Mouse (Mus musculus) testis, adult 2 months (tissue): ENCODE data around the gene Lamtor4. TPM values are rescaled to one million over a fixed set of nuclear protein-coding genes. Genes with fewer than 3 reads are reported as not detected.
"Not testable (repeated sequence)": the region's sequence is repeated elsewhere in the genome, so short reads cannot be mapped to it uniquely, and the experiment has no call there.

ENCODE experiments used
- H3K27ac ChIP-seq: fragments of 200-500 bp; 2 replicates; pipeline ENCODE4 v1.5.1; 2012; ENCODE audit warnings: low read depth, low read length; ENCODE audit not compliant: control insufficient read depth, insufficient read depth
- H3K27me3 ChIP-seq: fragments of 200-500 bp; 2 replicates; pipeline ENCODE4 v1.6.1; 2012; ENCODE audit warnings: mild to moderate bottlenecking, low read length, moderate library complexity; ENCODE audit not compliant: control insufficient read depth, insufficient read depth
- H3K36me3 ChIP-seq: fragments of 200-500 bp; 2 replicates; pipeline ENCODE4 v1.6.1; 2012; ENCODE audit warnings: mild to moderate bottlenecking, low read length; ENCODE audit not compliant: control insufficient read depth, insufficient read depth
- H3K4me1 ChIP-seq: fragments of 200-500 bp; 2 replicates; pipeline ENCODE4 v1.6.1; 2012; ENCODE audit warnings: low read length; ENCODE audit not compliant: control insufficient read depth, insufficient read depth
- H3K4me3 ChIP-seq: fragments of 200-500 bp; 2 replicates; pipeline ENCODE4 v1.5.1; 2012; ENCODE audit warnings: low read depth, mild to moderate bottlenecking, low read length, moderate library complexity, mixed read lengths; ENCODE audit not compliant: control insufficient read depth
- CTCF ChIP-seq: fragments of 200-500 bp; IDR thresholded peaks from 2 replicates; pipeline ENCODE4 v1.5.1; 2012; ENCODE audit warnings: low read depth, mild to moderate bottlenecking, inconsistent platforms, low read length, moderate library complexity; ENCODE audit not compliant: control insufficient read depth, insufficient read depth, insufficient replicate concordance
- POLR2A ChIP-seq: fragments of 200-500 bp; IDR thresholded peaks from 2 replicates; pipeline ENCODE4 v1.6.1; 2012; ENCODE audit warnings: low read depth, mild to moderate bottlenecking, inconsistent platforms, low read length, moderate library complexity; ENCODE audit not compliant: control insufficient read depth
- polyA plus RNA-seq: library from polyadenylated mRNA; depleted of rRNA; stranded (reverse); fragments of >200 nt; gene quantifications from 2 replicates; pipeline ENCODE4 v1.2.3, GENCODE M21; 2012; rRNA removed

Lamtor4 gene
- 23.2 and 28.3 TPM in 2 replicates for polyA plus RNA-seq

GRCm38 (mm10) chr5:138255353-138256093 is at the start of gene Lamtor4:
Gene Lamtor4 (plus strand): TSS chr5:138255482.
- TF ChIP-seq POLR2A (peak; percentile 73), CTCF (peak; percentile 19; the same call in 1 of the 2 replicates)
- peak within 1 kb of the TSS; percentile 95 for H3K4me3 ChIP-seq
- no peaks in the 10 kb centered on the region for H3K36me3 ChIP-seq
- H3K27me3 ChIP-seq = no peaks in the 10 kb centered on the region
- H3K4me1 ChIP-seq = peaks cover 6% of the 10 kb centered on the region
- H3K27ac ChIP-seq = peak within 1 kb of the TSS; percentile 74

GRCm38 (mm10) chr5:138207253-138207652 is 48.0 kb upstream of the Lamtor4 start:
- H3K4me3 ChIP-seq = no peak overlapping the region
- no peaks in the 10 kb centered on the region for H3K36me3 ChIP-seq
- TF ChIP-seq POLR2A (no peak), CTCF (no peak)
- H3K27ac ChIP-seq = no peak overlapping the region
- H3K27me3 ChIP-seq = no peaks in the 10 kb centered on the region
- no peaks in the 10 kb centered on the region for H3K4me1 ChIP-seq

- no peak overlapping the region for H3K4me3 ChIP-seq
- no peaks in the 10 kb centered on the region for H3K36me3 ChIP-seq
- H3K27me3 ChIP-seq = no peaks in the 10 kb centered on the region
- H3K27ac ChIP-seq = no peak overlapping the region
- no peaks in the 10 kb centered on the region for H3K4me1 ChIP-seq
- TF ChIP-seq CTCF = no peak
- TF ChIP-seq POLR2A = no peak
These were observed 47.4 kb upstream of the Lamtor4 start for GRCm38 (mm10) chr5:138207873-138208272.

DNA sequence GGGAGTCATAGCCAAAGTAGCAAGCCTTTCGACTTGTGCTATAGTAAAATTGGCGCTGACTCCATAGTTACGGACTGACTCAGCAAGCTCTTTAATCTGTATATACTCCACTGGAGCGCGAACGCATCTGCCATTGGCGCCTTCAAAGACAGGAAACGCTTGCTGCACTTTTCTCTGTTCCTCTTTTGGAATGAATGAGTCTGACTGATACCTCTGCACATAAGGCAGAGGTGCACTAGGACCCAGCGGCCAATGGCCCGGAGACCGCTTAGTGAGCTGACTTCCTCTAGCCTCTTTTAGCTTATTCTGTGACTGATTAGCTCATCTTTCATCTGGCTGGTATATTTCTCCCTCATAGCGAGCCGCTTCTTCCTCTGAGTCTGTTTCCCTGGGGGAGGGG is 38.6 kb upstream of the Lamtor4 start:
- H3K4me3 ChIP-seq, H3K36me3 ChIP-seq, H3K4me1 ChIP-seq, H3K27ac ChIP-seq, H3K27me3 ChIP-seq: not testable (repeated sequence)

DNA sequence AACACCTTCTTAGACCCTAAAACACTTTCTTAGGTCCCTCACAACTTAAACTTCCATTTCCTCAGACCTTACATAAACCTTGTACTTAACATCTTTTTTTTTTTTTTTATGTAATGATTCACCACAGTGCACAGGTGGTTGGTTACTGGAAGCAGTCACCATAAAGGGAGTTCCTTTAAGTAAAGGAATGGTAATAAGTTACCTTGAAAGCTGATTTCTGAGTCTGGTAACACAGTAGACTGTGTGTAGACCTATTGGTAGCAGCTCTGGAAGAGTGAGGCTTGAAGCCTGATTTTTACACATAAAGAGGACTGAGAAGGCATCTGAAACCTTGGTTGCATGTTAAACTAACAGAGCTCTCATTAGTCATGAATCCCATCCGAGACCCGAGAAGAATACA is 35.4 kb upstream of the Lamtor4 start:
- Histone ChIP-seq H3K36me3 (no peaks in the 10 kb centered on the region), H3K4me3 (no peak overlapping the region), H3K4me1 (no peaks in the 10 kb centered on the region), H3K27me3 (no peaks in the 10 kb centered on the region), H3K27ac (no peak overlapping the region)
- TF ChIP-seq CTCF (no peak), POLR2A (no peak)

- H3K4me3 ChIP-seq = no peak overlapping the region
- H3K4me1 ChIP-seq = no peaks in the 10 kb centered on the region
- TF ChIP-seq POLR2A = no peak
- peak; percentile 67; the same call in 1 of the 2 replicates for TF ChIP-seq CTCF
- H3K27ac ChIP-seq = no peak overlapping the region
- no peaks in the 10 kb centered on the region for H3K36me3 ChIP-seq
- H3K27me3 ChIP-seq = no peaks in the 10 kb centered on the region
These were observed 33.2 kb upstream of the Lamtor4 start for GRCm38 (mm10) chr5:138222111-138222510.

GRCm38 (mm10) chr5:138223287-138223686 is 32.0 kb upstream of the Lamtor4 start:
- no peaks in the 10 kb centered on the region for H3K27me3 ChIP-seq
- H3K27ac ChIP-seq = no peak overlapping the region
- no peaks in the 10 kb centered on the region for H3K4me1 ChIP-seq
- H3K4me3 ChIP-seq = no peak overlapping the region
- no peaks in the 10 kb centered on the region for H3K36me3 ChIP-seq
- TF ChIP-seq CTCF (no peak), POLR2A (no peak)

DNA sequence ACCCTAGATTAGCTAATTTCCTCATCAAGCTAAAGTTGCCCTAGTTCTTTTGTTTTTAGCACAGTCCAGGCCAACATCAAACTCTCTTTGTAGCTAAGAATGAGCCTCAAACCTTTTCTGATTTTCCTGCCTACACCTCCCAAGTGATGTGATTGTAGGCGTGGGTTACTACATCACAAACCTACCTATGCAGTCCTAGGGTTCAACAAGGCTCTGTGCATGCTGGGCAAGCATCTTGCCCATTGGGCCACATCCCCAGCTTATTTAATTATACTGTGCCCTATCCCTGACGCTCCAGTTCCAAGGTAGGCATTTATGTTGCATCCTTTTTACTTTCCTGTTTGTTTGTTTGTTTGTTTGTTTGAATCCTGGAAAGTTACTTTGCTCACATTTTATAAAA is 29.6 kb upstream of the Lamtor4 start, which contains the start of gene Nxpe5:
TSS of gene Nxpe5 (plus strand) at position 199 of the 400 bp plus-strand sequence.
- Histone ChIP-seq H3K36me3 (no peaks in the 10 kb centered on the region), H3K4me3 (no peak within 1 kb of the TSS), H3K4me1 (no peaks in the 10 kb centered on the region), H3K27me3 (no peaks in the 10 kb centered on the region), H3K27ac (no peak within 1 kb of the TSS)
- no peak for TF ChIP-seq CTCF
- no peak for TF ChIP-seq POLR2A
